ENCODE assay signal across 7 mouse cellular contexts in genomic region chr4:41699783-41700182, GRCm38 (mm10). TPM values are rescaled to one million over a fixed set of nuclear protein-coding genes. Genes with fewer than 3 reads are reported as not detected.
A peak's percentile ranks its signal among the peaks of the same experiment; 100 is the strongest.
DNase-seq lines count a peak whose midpoint lies in the region; ATAC-seq and TF ChIP-seq lines count a peak whose summit lies in the region.
"Not testable (repeated sequence)": the region's sequence is repeated elsewhere in the genome, so short reads cannot be mapped to it uniquely, and the experiment has no call there.

Gene Il11ra1, plus strand, starts transcription at chr4:41699989.

- not testable (repeated sequence) for H3K27me3 ChIP-seq in forebrain, embryonic 16.5 days (replicated peaks; ENCODE audit: control insufficient read depth, insufficient read depth, low read length); hindbrain, postnatal 0 days (ENCODE audit: insufficient read depth, low read length); liver, embryonic 16.5 days (ENCODE audit: control insufficient read depth, insufficient read depth, low read depth, low read length)
- peaks cover 22% of the 10 kb centered on the region for H3K27me3 ChIP-seq in heart, embryonic 12.5 days (replicated peaks)

- TF ChIP-seq CTCF in hindbrain, postnatal 0 days (IDR thresholded peaks at IDR 0.05; ENCODE audit: low read depth); left cerebral cortex, adult 2 months (IDR thresholded peaks at IDR 0.05): not testable (repeated sequence)

- not testable (repeated sequence) for H3K4me1 ChIP-seq in forebrain, embryonic 16.5 days (replicated peaks; ENCODE audit: control insufficient read depth, insufficient read depth, low read length); heart, embryonic 12.5 days (replicated peaks); hindbrain, postnatal 0 days (ENCODE audit: insufficient read depth, low read length); liver, embryonic 16.5 days (ENCODE audit: control insufficient read depth, low read depth, low read length)

- 93% methylated on average over 9 of the region's 10 CpGs for WGBS in forebrain, embryonic 16.5 days
- WGBS in heart, embryonic 12.5 days, result 70% methylated on average over 10 of the region's 10 CpGs
- 76% methylated on average over 9 of the region's 10 CpGs for WGBS in hindbrain, postnatal 0 days
- WGBS in liver, embryonic 16.5 days (ENCODE audit: insufficient replicate concordance), result 57% methylated on average over 9 of the region's 10 CpGs

- not testable (repeated sequence) for H3K27ac ChIP-seq in forebrain, embryonic 16.5 days (ENCODE audit: low read length); heart, embryonic 12.5 days (ENCODE audit: poor library complexity, severe bottlenecking); hindbrain, postnatal 0 days; left cerebral cortex, adult 2 months; liver, embryonic 16.5 days (ENCODE audit: low read length)

- intact Hi-C loops in left cerebral cortex, adult 2 months (cut with DNase I), result loop anchor here (10.0 kb wide), 1 partner anchor 645 kb away; no protein-coding TSS in a partner anchor

- not testable (repeated sequence) for H3K9me3 ChIP-seq in forebrain, embryonic 16.5 days (ENCODE audit: control insufficient read depth, low read length); heart, embryonic 12.5 days (replicated peaks); hindbrain, postnatal 0 days (ENCODE audit: low read length); liver, embryonic 16.5 days (replicated peaks; ENCODE audit: control insufficient read depth, low read length)

- H3K36me3 ChIP-seq in forebrain, embryonic 16.5 days (ENCODE audit: control insufficient read depth, insufficient read depth); heart, embryonic 12.5 days; hindbrain, postnatal 0 days (ENCODE audit: insufficient read depth, low read length); liver, embryonic 16.5 days (ENCODE audit: control insufficient read depth, insufficient read depth): not testable (repeated sequence)

- ATAC-seq in forebrain, embryonic 16.5 days; heart, embryonic 12.5 days (ENCODE audit: insufficient number of reproducible peaks, low FRiP score); hindbrain, postnatal 0 days; liver, embryonic 16.5 days (ENCODE audit: low read depth); monocyte, adult 5-6 weeks (replicated peaks; ENCODE audit: insufficient number of reproducible peaks, low FRiP score, low TSS enrichment, poor library complexity, severe bottlenecking): not testable (repeated sequence)

- DNase-seq in cerebellum, adult 11-12 months, result peak; percentile 47
- DNase-seq in hindbrain, postnatal 0 days (ENCODE audit: low spot score); left cerebral cortex, adult 2 months (ENCODE audit: extremely low spot score in 1 of 2, low spot score in 2 of 2): not testable (repeated sequence)

- not testable (repeated sequence) for H3K4me2 ChIP-seq in forebrain, embryonic 16.5 days (ENCODE audit: low read length); hindbrain, postnatal 0 days (ENCODE audit: low read depth, low read length); liver, embryonic 16.5 days (ENCODE audit: low read depth, low read length)
- peak within 1 kb of the TSS; percentile 53 for H3K4me2 ChIP-seq in heart, embryonic 12.5 days

- H3K4me3 ChIP-seq in forebrain, embryonic 16.5 days (replicated peaks; ENCODE audit: low read length); heart, embryonic 12.5 days; hindbrain, postnatal 0 days (ENCODE audit: low read length); left cerebral cortex, adult 2 months; liver, embryonic 16.5 days (ENCODE audit: low read depth, low read length): not testable (repeated sequence)

- H3K9ac ChIP-seq in forebrain, embryonic 16.5 days (replicated peaks; ENCODE audit: low read depth, low read length); heart, embryonic 12.5 days; hindbrain, postnatal 0 days (replicated peaks; ENCODE audit: low read length); liver, embryonic 16.5 days (ENCODE audit: low read depth, low read length): not testable (repeated sequence)

RNA-seq across cellular contexts. Expression of gene Il11ra1, which starts in this region (rescaled TPM):
- 28.3 and 29.2 TPM in 2 replicates for polyA plus RNA-seq in forebrain, embryonic 16.5 days (2015; fragmentation: Nextera tagmentation; extraction: Ambion mirVana)
- polyA plus RNA-seq in heart, embryonic 12.5 days (2016; fragmentation: Nextera tagmentation; extraction: Ambion mirVana), result 148 and 159 TPM in 2 replicates
- total RNA-seq in hindbrain, postnatal 0 days (2014; rRNA removed), result 24.4 and 41.9 TPM in 2 replicates
- polyA plus RNA-seq in hindbrain, postnatal 0 days (2015; fragmentation: Nextera tagmentation; extraction: Ambion mirVana), result 47.4 and 49.8 TPM in 2 replicates
- total RNA-seq in left cerebral cortex, adult 2 months (2021), result 10 to 100 TPM; 43.1 to 47.7 TPM
- 42.3 and 45.4 TPM in 2 replicates for polyA plus RNA-seq in liver, embryonic 16.5 days (2015; fragmentation: Nextera tagmentation; extraction: Ambion mirVana)
- 25.4 to 27.9 TPM (median 27.7 TPM) in 3 replicates for total RNA-seq in monocyte, adult 5-6 weeks (2017)
